Mouse (Mus musculus) CH12.LX (cell line): Measurements from ENCODE around the gene Ppp1r16b. TPM values are rescaled to one million over a fixed set of nuclear protein-coding genes. Genes with fewer than 3 reads are reported as not detected.

ENCODE experiments used
- DNase-seq: peaks from one replicate; pipeline ENCODE4 v3.0.0-alpha.2; 2013; ENCODE audit errors: extremely low read depth
- H3K27ac ChIP-seq: 2 replicates; pipeline ENCODE4 v1.5.1; 2012; ENCODE audit warnings: low read depth, mild to moderate bottlenecking, control low read depth, moderate library complexity; ENCODE audit not compliant: insufficient read depth
- H3K27me3 ChIP-seq: replicated peaks from 2 replicates; pipeline ENCODE3; 2012; ENCODE audit warnings: inconsistent platforms
- H3K36me3 ChIP-seq, 2 experiments: replicated peaks in 1 of 2; 2 replicates each; pipeline versions ENCODE3 to v1.6.1; 2012; ENCODE audit warnings: inconsistent platforms in 1 of 2, low read length in 1 of 2, mild to moderate bottlenecking in 1 of 2, mixed read lengths in 1 of 2, moderate library complexity in 1 of 2; ENCODE audit not compliant: control insufficient read depth in 1 of 2, insufficient read depth in 1 of 2
- H3K4me1 ChIP-seq, 2 experiments: 2 replicates each; pipeline ENCODE4 v1.6.1; 2012; ENCODE audit warnings: inconsistent platforms in 1 of 2, moderate library complexity in 1 of 2; ENCODE audit not compliant: insufficient read depth in 2 of 2, control insufficient read depth in 1 of 2
- H3K4me2 ChIP-seq: 2 replicates; pipeline ENCODE4 v1.6.1; 2012; ENCODE audit warnings: low read depth, mild to moderate bottlenecking, control low read depth; ENCODE audit not compliant: poor library complexity, insufficient read depth, severe bottlenecking
- H3K4me3 ChIP-seq, 3 experiments: fragments of 150-350 bp in 1 of 3; sonication (generic) in 1 of 3; replicated peaks in 1 of 3; 2 replicates each; pipeline versions ENCODE3 to v1.5.1; 2011 to 2012; ENCODE audit warnings: low read depth in 2 of 3, low read length in 2 of 3, mild to moderate bottlenecking in 2 of 3, moderate library complexity in 2 of 3, control low read depth in 1 of 3, improper control_type of control experiment in 1 of 3, inconsistent platforms in 1 of 3, mixed read lengths in 1 of 3; ENCODE audit not compliant: poor library complexity in 1 of 3
- H3K79me2 ChIP-seq: replicated peaks from 2 replicates; pipeline ENCODE4 v1.6.1; 2012; ENCODE audit warnings: mild to moderate bottlenecking, moderate library complexity; ENCODE audit not compliant: control insufficient read depth, poor library complexity, insufficient read depth, severe bottlenecking; ENCODE audit errors: extremely low read depth
- H3K9ac ChIP-seq: 2 replicates; pipeline ENCODE4 v1.6.1; 2012; ENCODE audit warnings: low read depth, mild to moderate bottlenecking, control low read depth, moderate library complexity; ENCODE audit not compliant: insufficient read depth
- H3K9me3 ChIP-seq: replicated peaks from 2 replicates; pipeline ENCODE3; 2012; ENCODE audit warnings: low read length, inconsistent platforms, mixed read lengths
- BHLHE40 ChIP-seq: IDR thresholded peaks from 2 replicates; pipeline ENCODE4 v1.6.1; 2011; ENCODE audit warnings: mild to moderate bottlenecking, low read depth, low read length, improper control_type of control experiment
- CHD1 ChIP-seq: IDR thresholded peaks from 2 replicates; pipeline ENCODE4 v1.6.1; 2012; ENCODE audit warnings: low read depth, low read length, improper control_type of control experiment, inconsistent platforms
- CHD2 ChIP-seq: IDR thresholded peaks from 2 replicates; pipeline ENCODE4 v1.6.1; 2011; ENCODE audit warnings: low read length, improper control_type of control experiment
- CTCF ChIP-seq, 2 experiments: IDR thresholded peaks in 1 of 2; conservative IDR thresholded peaks in 1 of 2; 2 replicates each; pipeline ENCODE4 v1.5.1; 2011 to 2012; ENCODE audit warnings: low read depth in 2 of 2, low read length in 2 of 2, improper control_type of control experiment in 1 of 2, inconsistent platforms in 1 of 2, mild to moderate bottlenecking in 1 of 2, moderate library complexity in 1 of 2
- E2F4 ChIP-seq: IDR thresholded peaks from 2 replicates; pipeline ENCODE4 v1.6.1; 2011; ENCODE audit warnings: low read depth, low read length, improper control_type of control experiment; ENCODE audit not compliant: insufficient replicate concordance
- EP300 ChIP-seq: IDR thresholded peaks from 2 replicates; pipeline ENCODE4 v1.6.1; 2011; ENCODE audit warnings: low read length, improper control_type of control experiment
- ETS1 ChIP-seq: conservative IDR thresholded peaks from 2 replicates; pipeline ENCODE4 v1.6.1; 2012; ENCODE audit warnings: low read depth, mild to moderate bottlenecking, inconsistent platforms, low read length, improper control_type of control experiment, moderate library complexity
- GABPA ChIP-seq: IDR thresholded peaks from 2 replicates; pipeline ENCODE4 v1.6.1; 2012; ENCODE audit warnings: low read depth, low read length, improper control_type of control experiment, inconsistent platforms; ENCODE audit not compliant: insufficient replicate concordance
- MAFK ChIP-seq: IDR thresholded peaks from 2 replicates; pipeline ENCODE4 v1.6.1; 2011; ENCODE audit warnings: low read length, improper control_type of control experiment; ENCODE audit not compliant: insufficient replicate concordance
- MAX ChIP-seq: IDR thresholded peaks from 2 replicates; pipeline ENCODE4 v1.6.1; 2011; ENCODE audit warnings: low read length, improper control_type of control experiment
- MAZ ChIP-seq: IDR thresholded peaks from 2 replicates; pipeline ENCODE4 v1.6.1; 2012; ENCODE audit warnings: low read depth, mild to moderate bottlenecking, inconsistent platforms, low read length, improper control_type of control experiment, moderate library complexity
- NELFE ChIP-seq: IDR thresholded peaks from 2 replicates; pipeline ENCODE4 v1.6.1; 2011; ENCODE audit warnings: low read depth, low read length, improper control_type of control experiment
- NRF1 ChIP-seq: IDR thresholded peaks from 2 replicates; pipeline ENCODE4 v1.6.1; 2014; ENCODE audit warnings: low read depth, mild to moderate bottlenecking, inconsistent platforms, low read length, improper control_type of control experiment, moderate library complexity
- PAX5 ChIP-seq: IDR thresholded peaks from 2 replicates; pipeline ENCODE4 v1.6.1; 2012; ENCODE audit warnings: low read length, inconsistent platforms, mixed read lengths
- POLR2A ChIP-seq: IDR thresholded peaks from 2 replicates; pipeline ENCODE4 v1.6.1; 2011; ENCODE audit warnings: low read depth, mild to moderate bottlenecking, improper control_type of control experiment, low read length
- POLR2AphosphoS2 ChIP-seq: IDR thresholded peaks from 2 replicates; pipeline ENCODE4 v1.6.1; 2011; ENCODE audit warnings: low read depth, low read length, improper control_type of control experiment
- RCOR1 ChIP-seq: conservative IDR thresholded peaks from 2 replicates; pipeline ENCODE4 v1.6.1; 2012; ENCODE audit warnings: low read depth, mild to moderate bottlenecking, inconsistent platforms, low read length, improper control_type of control experiment
- SIN3A ChIP-seq: IDR thresholded peaks from 2 replicates; pipeline ENCODE4 v1.6.1; 2012; ENCODE audit warnings: low read length, improper control_type of control experiment, inconsistent platforms
- SMC3 ChIP-seq: IDR thresholded peaks from 2 replicates; pipeline ENCODE4 v1.6.1; 2011; ENCODE audit warnings: low read depth, low read length, improper control_type of control experiment
- USF1 ChIP-seq: IDR thresholded peaks from 2 replicates; pipeline ENCODE4 v1.6.1; 2014; ENCODE audit warnings: low read depth, mild to moderate bottlenecking, inconsistent platforms, low read length, improper control_type of control experiment
- ZKSCAN1 ChIP-seq: IDR thresholded peaks from 2 replicates; pipeline ENCODE4 v1.6.1; 2012; ENCODE audit warnings: low read depth, inconsistent platforms, low read length, improper control_type of control experiment, borderline replicate concordance
- ZMIZ1 ChIP-seq: IDR thresholded peaks from 2 replicates; pipeline ENCODE4 v1.6.1; 2012; ENCODE audit warnings: low read depth, mild to moderate bottlenecking, inconsistent platforms, low read length, improper control_type of control experiment
- dilution Hi-C: fragments of 300-500 bp; cut with MboI; formaldehyde crosslinking; loops from 2 replicates; pipeline ENCODE4 v1.14.3; 2020; ENCODE audit warnings: low sequenced_read_pairs; ENCODE audit not compliant: extremely low pct_unique_long_range_greater_than_20kb, extremely low pct_ligation_motif_present
- in situ Hi-C: fragments of 300-500 bp; cut with MboI; formaldehyde crosslinking; loops from 3 replicates; pipeline ENCODE4 v1.14.3; 2019; ENCODE audit warnings: low sequenced_read_pairs, low pct_ligation_motif_present, low pct_unique_long_range_greater_than_20kb, mixed read lengths
- polyA plus RNA-seq: library from polyadenylated mRNA; unstranded; fragments of >175 nt; gene quantifications from 2 replicates; pipeline ENCODE4 v1.2.1, GENCODE M21; 2012; ENCODE audit warnings: low read depth; ENCODE audit not compliant: insufficient read length
- total RNA-seq, 2 experiments: library from RNA; depleted of rRNA; stranded (reverse); fragments of 300-350 nt in 1 of 2; fragments of >200 nt in 1 of 2; gene quantifications; 2 replicates each; pipeline ENCODE4 v1.2.3; 2012 to 2014

Gene Ppp1r16b
- total and polyA plus RNA-seq, 3 experiments = 37.7 to 55.7 (median 52.0) TPM

- no peak overlapping the region for H3K27ac ChIP-seq
- H3K4me2 ChIP-seq = no peak overlapping the region
- H3K27me3 ChIP-seq = no peaks in the 10 kb centered on the region
- peaks cover 4% of the 10 kb centered on the region for H3K9me3 ChIP-seq
- H3K36me3 ChIP-seq = no peaks in the 10 kb centered on the region
- dilution Hi-C loops (no loop called here), in situ Hi-C loops (no loop called here)
- TF ChIP-seq SMC3 (no peak), NRF1 (no peak), POLR2AphosphoS2 (no peak), CHD2 (no peak), MAFK (no peak), ETS1 (no peak), MAZ (no peak), USF1 (no peak), CHD1 (no peak), E2F4 (no peak), CTCF (conservative IDR thresholded peaks at IDR 0.05 in 1 of 2, IDR thresholded peaks at IDR 0.05 in 1 of 2; ENCODE audit: low read depth in 2 of 2, low read length in 2 of 2) (no peak), GABPA (no peak), ZKSCAN1 (no peak), SIN3A (no peak)
- no peaks in the 10 kb centered on the region for H3K79me2 ChIP-seq
- DNase-seq = no peak
- H3K9ac ChIP-seq = no peak overlapping the region
- H3K4me3 ChIP-seq = no peak overlapping the region
- H3K4me1 ChIP-seq = peaks cover 0 to 3% of the 10 kb centered on the region in 2 experiments; a peak in 1 of 4 replicates
Observed at GRCm38 (mm10) chr2:158655806-158656205, 9.4 kb upstream of the Ppp1r16b start.

GRCm38 (mm10) chr2:158658822-158659221, 6.4 kb upstream of the Ppp1r16b start:
- Histone ChIP-seq H3K9me3 (peaks cover 4% of the 10 kb centered on the region), H3K4me2 (no peak overlapping the region), H3K9ac (no peak overlapping the region), H3K79me2 (no peaks in the 10 kb centered on the region), H3K27ac (no peak overlapping the region), H3K27me3 (no peaks in the 10 kb centered on the region), H3K4me1 (no peaks in the 10 kb centered on the region), H3K36me3 (no peaks in the 10 kb centered on the region), H3K4me3 (no peak overlapping the region)
- in situ Hi-C loops (no loop called here), dilution Hi-C loops (no loop called here)
- no peak for DNase-seq
- TF ChIP-seq BHLHE40 = no peak
- no peak for TF ChIP-seq EP300
- TF ChIP-seq ZMIZ1 = no peak
- no peak for TF ChIP-seq NELFE
- TF ChIP-seq SMC3 = no peak
- TF ChIP-seq PAX5 = no peak
- no peak for TF ChIP-seq POLR2A
- TF ChIP-seq E2F4 = no peak
- no peak for TF ChIP-seq RCOR1
- TF ChIP-seq MAX = no peak
